Mouse (Mus musculus): ENCODE data around the gene Lgals4. TPM values are rescaled to one million over a fixed set of nuclear protein-coding genes. Genes with fewer than 3 reads are reported as not detected.

Gene Lgals4
- polyA plus RNA-seq (2015; fragmentation: Nextera tagmentation; extraction: Ambion mirVana): 5.0 and 6.2 TPM in 2 replicates

GRCm38 (mm10) chr7:28833723-28834347 lies at the start of gene Lgals4:
Lgals4 (plus strand) TSS chr7:28833854.
- Histone ChIP-seq H3K9ac (no peak within 1 kb of the TSS), H3K4me1 (replicated peaks) (no peaks in the 10 kb centered on the region), H3K9me3 (no peaks in the 10 kb centered on the region), H3K4me3 (no peak within 1 kb of the TSS), H3K27me3 (no peaks in the 10 kb centered on the region), H3K4me2 (no peak within 1 kb of the TSS), H3K27ac (replicated peaks) (no peak within 1 kb of the TSS), H3K36me3 (peaks cover 26% of the 10 kb centered on the region)
- no peak for ATAC-seq (ENCODE audit: low read depth)
- 87% methylated on average over 6 of the region's 6 CpGs for WGBS

GRCm38 (mm10) chr7:28785161-28785560 lies 48.5 kb upstream of the Lgals4 start:
- no peak for ATAC-seq (ENCODE audit: low read depth)
- Histone ChIP-seq H3K4me1 (replicated peaks) (peaks cover 4% of the 10 kb centered on the region), H3K9me3 (no peaks in the 10 kb centered on the region), H3K4me3 (no peak overlapping the region), H3K27ac (replicated peaks) (no peak overlapping the region), H3K9ac (no peak overlapping the region), H3K4me2 (no peak overlapping the region), H3K27me3 (no peaks in the 10 kb centered on the region), H3K36me3 (peaks cover 53% of the 10 kb centered on the region)
- 71% methylated on average over 5 of the region's 5 CpGs for WGBS

GRCm38 (mm10) chr7:28787884-28788283 lies 45.8 kb upstream of the Lgals4 start:
- Histone ChIP-seq H3K4me1 (replicated peaks) (no peaks in the 10 kb centered on the region), H3K27ac (replicated peaks) (no peak overlapping the region), H3K4me2 (no peak overlapping the region), H3K27me3 (no peaks in the 10 kb centered on the region), H3K9ac (no peak overlapping the region), H3K4me3 (no peak overlapping the region), H3K9me3 (no peaks in the 10 kb centered on the region), H3K36me3 (peaks cover 49% of the 10 kb centered on the region)
- WGBS: 93% methylated on average over 9 of the region's 9 CpGs
- ATAC-seq (ENCODE audit: low read depth): no peak

GRCm38 (mm10) chr7:28788307-28789195 lies 45.1 kb upstream of the Lgals4 start, which contains the start of gene Rinl:
Rinl (plus strand) TSS chr7:28788969.
- 64% methylated on average over 5 of the region's 5 CpGs for WGBS
- no peak for ATAC-seq (ENCODE audit: low read depth)
- H3K4me3 ChIP-seq: no peak within 1 kb of the TSS
- no peak within 1 kb of the TSS for H3K9ac ChIP-seq
- no peaks in the 10 kb centered on the region for H3K9me3 ChIP-seq
- no peak within 1 kb of the TSS for H3K27ac ChIP-seq (replicated peaks)
- H3K36me3 ChIP-seq: peaks cover 43% of the 10 kb centered on the region
- H3K4me2 ChIP-seq: no peak within 1 kb of the TSS
- no peaks in the 10 kb centered on the region for H3K4me1 ChIP-seq (replicated peaks)
- no peaks in the 10 kb centered on the region for H3K27me3 ChIP-seq

GRCm38 (mm10) chr7:28789235-28789634 lies 44.4 kb upstream of the Lgals4 start:
- Histone ChIP-seq H3K4me1 (replicated peaks) (no peaks in the 10 kb centered on the region), H3K27ac (replicated peaks) (no peak overlapping the region), H3K36me3 (peaks cover 36% of the 10 kb centered on the region), H3K4me2 (no peak overlapping the region), H3K9me3 (no peaks in the 10 kb centered on the region), H3K4me3 (no peak overlapping the region), H3K9ac (no peak overlapping the region), H3K27me3 (no peaks in the 10 kb centered on the region)
- ATAC-seq (ENCODE audit: low read depth): no peak
- WGBS: 80% methylated on average over 3 of the region's 3 CpGs

- H3K27ac ChIP-seq (replicated peaks): no peak overlapping the region
- H3K27me3 ChIP-seq: no peaks in the 10 kb centered on the region
- peaks cover 27% of the 10 kb centered on the region for H3K36me3 ChIP-seq
- no peak overlapping the region for H3K4me2 ChIP-seq
- H3K9ac ChIP-seq: no peak overlapping the region
- 57% methylated on average over 8 of the region's 8 CpGs for WGBS
- no peak overlapping the region for H3K4me3 ChIP-seq
- H3K9me3 ChIP-seq: no peaks in the 10 kb centered on the region
- ATAC-seq (ENCODE audit: low read depth): no peak
- H3K4me1 ChIP-seq (replicated peaks): no peaks in the 10 kb centered on the region
These were observed 43.4 kb upstream of the Lgals4 start for GRCm38 (mm10) chr7:28790066-28790806.

- Histone ChIP-seq H3K27ac (replicated peaks) (no peak overlapping the region), H3K9me3 (no peaks in the 10 kb centered on the region), H3K4me2 (no peak overlapping the region), H3K36me3 (peaks cover 13% of the 10 kb centered on the region; the same call in 1 of the 2 replicates), H3K4me1 (replicated peaks) (peaks cover 5% of the 10 kb centered on the region), H3K4me3 (no peak overlapping the region), H3K27me3 (no peaks in the 10 kb centered on the region), H3K9ac (no peak overlapping the region)
- ATAC-seq (ENCODE audit: low read depth): no peak
These were observed 41.9 kb upstream of the Lgals4 start for GRCm38 (mm10) chr7:28791706-28792105.

GRCm38 (mm10) chr7:28792391-28793185 lies 41.1 kb upstream of the Lgals4 start:
- ATAC-seq (ENCODE audit: low read depth): no peak
- Histone ChIP-seq H3K4me2 (no peak overlapping the region), H3K9ac (no peak overlapping the region), H3K4me3 (no peak overlapping the region), H3K36me3 (peaks cover 7% of the 10 kb centered on the region; the same call in 1 of the 2 replicates), H3K4me1 (replicated peaks) (peaks cover 9% of the 10 kb centered on the region), H3K9me3 (no peaks in the 10 kb centered on the region), H3K27ac (replicated peaks) (no peak overlapping the region), H3K27me3 (no peaks in the 10 kb centered on the region)
- 85% methylated on average over 13 of the region's 14 CpGs for WGBS

GRCm38 (mm10) chr7:28793834-28794233 lies 39.8 kb upstream of the Lgals4 start:
- ATAC-seq (ENCODE audit: low read depth): no peak
- Histone ChIP-seq H3K4me2 (no peak overlapping the region), H3K27ac (replicated peaks) (no peak overlapping the region), H3K4me3 (no peak overlapping the region), H3K36me3 (no peaks in the 10 kb centered on the region), H3K9me3 (no peaks in the 10 kb centered on the region), H3K27me3 (no peaks in the 10 kb centered on the region), H3K4me1 (replicated peaks) (peaks cover 9% of the 10 kb centered on the region), H3K9ac (no peak overlapping the region)
- 43% methylated on average over 2 of the region's 2 CpGs for WGBS

- no peaks in the 10 kb centered on the region for H3K36me3 ChIP-seq
- no peak for ATAC-seq (ENCODE audit: low read depth)
- no peak overlapping the region for H3K4me3 ChIP-seq
- H3K9ac ChIP-seq: no peak overlapping the region
- H3K27me3 ChIP-seq: no peaks in the 10 kb centered on the region
- peaks cover 9% of the 10 kb centered on the region for H3K4me1 ChIP-seq (replicated peaks)
- no peak overlapping the region for H3K4me2 ChIP-seq
- 79% methylated on average over 3 of the region's 3 CpGs for WGBS
- H3K9me3 ChIP-seq: no peaks in the 10 kb centered on the region
- H3K27ac ChIP-seq (replicated peaks): no peak overlapping the region
These were observed 39.2 kb upstream of the Lgals4 start for GRCm38 (mm10) chr7:28794496-28794895.

- peak overlapping the region; percentile 46 for H3K4me2 ChIP-seq
- H3K27me3 ChIP-seq: no peaks in the 10 kb centered on the region
- WGBS: 83% methylated on average over 15 of the region's 15 CpGs
- H3K9me3 ChIP-seq: no peaks in the 10 kb centered on the region
- H3K9ac ChIP-seq: no peak overlapping the region
- H3K4me3 ChIP-seq: no peak overlapping the region
- H3K36me3 ChIP-seq: no peaks in the 10 kb centered on the region
- peaks cover 9% of the 10 kb centered on the region for H3K4me1 ChIP-seq (replicated peaks)
- no peak overlapping the region for H3K27ac ChIP-seq (replicated peaks)
- ATAC-seq (ENCODE audit: low read depth): no peak; the same call in none of the 2 replicates
These were observed 37.8 kb upstream of the Lgals4 start for GRCm38 (mm10) chr7:28795832-28796231.

Measured in neural tube, embryonic 13.5 days (tissue).